Mouse (Mus musculus): ENCODE data around the gene Pcsk5. TPM values are rescaled to one million over a fixed set of nuclear protein-coding genes. Genes with fewer than 3 reads are reported as not detected.

Gene Pcsk5
- total and polyA plus RNA-seq, 3 experiments, result 0.27 TPM; not detected in 2

GRCm38 (mm10) chr19:17856741-17857140, 19.3 kb upstream of the Pcsk5 start:
- no peaks in the 10 kb centered on the region for H3K4me1 ChIP-seq (ENCODE audit: insufficient read depth, low read depth, low read length)
- H3K27me3 ChIP-seq (ENCODE audit: insufficient read depth, low read length), result no peaks in the 10 kb centered on the region
- ATAC-seq (ENCODE audit: extremely low read depth, insufficient number of reproducible peaks, low FRiP score, poor library complexity, severe bottlenecking) (no peak), DNase-seq (ENCODE audit: low spot score) (no peak)
- TF ChIP-seq CTCF (IDR thresholded peaks at IDR 0.05; ENCODE audit: low read depth, low read length) (no peak), POLR2AphosphoS5 (IDR thresholded peaks at IDR 0.05; ENCODE audit: insufficient replicate concordance, low read depth, low read length) (no peak), TAL1 (conservative IDR thresholded peaks at IDR 0.05; ENCODE audit: low read depth, low read length) (no peak)
- no peak overlapping the region for H3K4me3 ChIP-seq (ENCODE audit: low read depth, low read length)
- no peaks in the 10 kb centered on the region for H3K36me3 ChIP-seq (replicated peaks)
- H3K9me3 ChIP-seq (replicated peaks), result no peaks in the 10 kb centered on the region

- Histone ChIP-seq H3K4me1 (ENCODE audit: insufficient read depth, low read depth, low read length) (no peaks in the 10 kb centered on the region), H3K36me3 (replicated peaks) (no peaks in the 10 kb centered on the region), H3K9me3 (replicated peaks) (no peaks in the 10 kb centered on the region), H3K27me3 (ENCODE audit: insufficient read depth, low read length) (no peaks in the 10 kb centered on the region), H3K4me3 (ENCODE audit: low read depth, low read length) (no peak overlapping the region)
- ATAC-seq (ENCODE audit: extremely low read depth, insufficient number of reproducible peaks, low FRiP score, poor library complexity, severe bottlenecking) (no peak), DNase-seq (ENCODE audit: low spot score) (no peak)
- no peak for TF ChIP-seq GATA1 (IDR thresholded peaks at IDR 0.05; ENCODE audit: borderline replicate concordance, low read length)
Measured at GRCm38 (mm10) chr19:17848417-17848816, 11.0 kb upstream of the Pcsk5 start.

- no peak for TF ChIP-seq CTCF (IDR thresholded peaks at IDR 0.05; ENCODE audit: low read depth, low read length)
- no peak for TF ChIP-seq POLR2AphosphoS5 (IDR thresholded peaks at IDR 0.05; ENCODE audit: insufficient replicate concordance, low read depth, low read length)
- no peak for TF ChIP-seq GATA1 (IDR thresholded peaks at IDR 0.05; ENCODE audit: borderline replicate concordance, low read length)
- no peak for TF ChIP-seq TAL1 (conservative IDR thresholded peaks at IDR 0.05; ENCODE audit: low read depth, low read length)
- no peak for TF ChIP-seq GATA2 (IDR thresholded peaks at IDR 0.05; ENCODE audit: borderline replicate concordance, low read depth, low read length)
- no peak overlapping the region for H3K4me3 ChIP-seq (ENCODE audit: low read depth, low read length)
- no peaks in the 10 kb centered on the region for H3K9me3 ChIP-seq (replicated peaks)
- H3K36me3 ChIP-seq (replicated peaks), result no peaks in the 10 kb centered on the region
- H3K27me3 ChIP-seq (ENCODE audit: insufficient read depth, low read length), result no peaks in the 10 kb centered on the region
- DNase-seq (ENCODE audit: low spot score) (no peak), ATAC-seq (ENCODE audit: extremely low read depth, insufficient number of reproducible peaks, low FRiP score, poor library complexity, severe bottlenecking) (no peak)
- H3K4me1 ChIP-seq (ENCODE audit: insufficient read depth, low read depth, low read length), result no peaks in the 10 kb centered on the region
Measured at GRCm38 (mm10) chr19:17845967-17846366, 8.5 kb upstream of the Pcsk5 start.

GRCm38 (mm10) chr19:17841586-17841985, 4.2 kb upstream of the Pcsk5 start:
- DNase-seq (ENCODE audit: low spot score) (no peak), ATAC-seq (ENCODE audit: extremely low read depth, insufficient number of reproducible peaks, low FRiP score, poor library complexity, severe bottlenecking) (no peak)
- no peaks in the 10 kb centered on the region; the same call in 1 of the 2 replicates for H3K27me3 ChIP-seq (ENCODE audit: insufficient read depth, low read length)
- no peaks in the 10 kb centered on the region for H3K9me3 ChIP-seq (replicated peaks)
- no peaks in the 10 kb centered on the region for H3K36me3 ChIP-seq (replicated peaks)
- H3K4me1 ChIP-seq (ENCODE audit: insufficient read depth, low read depth, low read length), result no peaks in the 10 kb centered on the region
- TF ChIP-seq GATA1 (IDR thresholded peaks at IDR 0.05; ENCODE audit: borderline replicate concordance, low read length), result no peak
- TF ChIP-seq CTCF (IDR thresholded peaks at IDR 0.05; ENCODE audit: low read depth, low read length), result no peak
- no peak overlapping the region for H3K4me3 ChIP-seq (ENCODE audit: low read depth, low read length)

- H3K9me3 ChIP-seq (replicated peaks), result no peaks in the 10 kb centered on the region
- no peak overlapping the region for H3K4me3 ChIP-seq (ENCODE audit: low read depth, low read length)
- DNase-seq (ENCODE audit: low spot score) (no peak), ATAC-seq (ENCODE audit: extremely low read depth, insufficient number of reproducible peaks, low FRiP score, poor library complexity, severe bottlenecking) (no peak)
- TF ChIP-seq TAL1 (conservative IDR thresholded peaks at IDR 0.05; ENCODE audit: low read depth, low read length) (no peak), CTCF (IDR thresholded peaks at IDR 0.05; ENCODE audit: low read depth, low read length) (no peak), GATA1 (IDR thresholded peaks at IDR 0.05; ENCODE audit: borderline replicate concordance, low read length) (no peak), GATA2 (IDR thresholded peaks at IDR 0.05; ENCODE audit: borderline replicate concordance, low read depth, low read length) (no peak), POLR2AphosphoS5 (IDR thresholded peaks at IDR 0.05; ENCODE audit: insufficient replicate concordance, low read depth, low read length) (no peak)
- H3K4me1 ChIP-seq (ENCODE audit: insufficient read depth, low read depth, low read length), result 0 out of 2 replicates have a peak, but pooled peaks cover 4% of the 10 kb centered on the region
- H3K36me3 ChIP-seq (replicated peaks), result no peaks in the 10 kb centered on the region
- H3K27me3 ChIP-seq (ENCODE audit: insufficient read depth, low read length), result peaks cover 8% of the 10 kb centered on the region; the same call in 1 of the 2 replicates
Measured at GRCm38 (mm10) chr19:17839856-17840255, 2.4 kb upstream of the Pcsk5 start.

GRCm38 (mm10) chr19:17836566-17837470, 614 bp downstream of the Pcsk5 start:
- H3K36me3 ChIP-seq (replicated peaks), result no peaks in the 10 kb centered on the region
- no peaks in the 10 kb centered on the region for H3K9me3 ChIP-seq (replicated peaks)
- DNase-seq (ENCODE audit: low spot score), result no peak
- peaks cover 8% of the 10 kb centered on the region; the same call in 1 of the 2 replicates for H3K27me3 ChIP-seq (ENCODE audit: insufficient read depth, low read length)
- no peak for ATAC-seq (ENCODE audit: extremely low read depth, insufficient number of reproducible peaks, low FRiP score, poor library complexity, severe bottlenecking)
- H3K4me1 ChIP-seq (ENCODE audit: insufficient read depth, low read depth, low read length), result 0 out of 2 replicates have a peak, but pooled peaks cover 4% of the 10 kb centered on the region
- H3K4me3 ChIP-seq (ENCODE audit: low read depth, low read length), result no peak overlapping the region
- TF ChIP-seq GATA2 (IDR thresholded peaks at IDR 0.05; ENCODE audit: borderline replicate concordance, low read depth, low read length), result no peak
- no peak for TF ChIP-seq POLR2AphosphoS5 (IDR thresholded peaks at IDR 0.05; ENCODE audit: insufficient replicate concordance, low read depth, low read length)
- TF ChIP-seq TAL1 (conservative IDR thresholded peaks at IDR 0.05; ENCODE audit: low read depth, low read length), result no peak
- no peak for TF ChIP-seq CTCF (IDR thresholded peaks at IDR 0.05; ENCODE audit: low read depth, low read length)
- TF ChIP-seq GATA1 (IDR thresholded peaks at IDR 0.05; ENCODE audit: borderline replicate concordance, low read length), result no peak

All from G1E (cell line).